In genomic region chr9:76235945-76236503, GRCm38 (mm10) we compare ENCODE assay signal across 8 mouse cellular contexts. TPM values are rescaled to one million over a fixed set of nuclear protein-coding genes. Genes with fewer than 3 reads are reported as not detected.
DNase-seq lines count a peak whose midpoint lies in the region.

No protein-coding gene starts in this region.

- H3K9me3 ChIP-seq in heart, embryonic 10.5 days, result no peaks in the 10 kb centered on the region
- H3K9me3 ChIP-seq in midbrain, embryonic 10.5 days (replicated peaks), result no peaks in the 10 kb centered on the region

- H3K4me1 ChIP-seq in heart, embryonic 10.5 days, result peaks cover 10% of the 10 kb centered on the region
- H3K4me1 ChIP-seq in midbrain, embryonic 10.5 days, result peaks cover 19% of the 10 kb centered on the region

- H3K36me3 ChIP-seq in heart, embryonic 10.5 days, result no peaks in the 10 kb centered on the region
- H3K36me3 ChIP-seq in midbrain, embryonic 10.5 days, result no peaks in the 10 kb centered on the region

- H3K27ac ChIP-seq in heart, embryonic 10.5 days, result peak overlapping the region; percentile 84
- peak overlapping the region; percentile 82 for H3K27ac ChIP-seq in midbrain, embryonic 10.5 days (replicated peaks)

- H3K27me3 ChIP-seq in heart, embryonic 10.5 days (ENCODE audit: insufficient read depth, poor library complexity, severe bottlenecking), result no peaks in the 10 kb centered on the region
- H3K27me3 ChIP-seq in midbrain, embryonic 10.5 days (ENCODE audit: low read depth, poor library complexity, severe bottlenecking), result no peaks in the 10 kb centered on the region

- DNase-seq in adrenal gland, adult 2 months, result peak; percentile 14
- DNase-seq in adrenal gland, adult 8-10 months, result no peak
- DNase-seq in thymus, postnatal 0 days (ENCODE audit: low spot score), result peak; percentile 28
- DNase-seq in thymus, adult 18-20 months, result no peak
- DNase-seq in heart, embryonic 10.5 days (ENCODE audit: low spot score), result peak; percentile 87
- DNase-seq in kidney, postnatal 10 days, result peak; percentile 49
- peak; percentile 64 for DNase-seq in midbrain, embryonic 10.5 days (ENCODE audit: low spot score)
- DNase-seq in yolk sac, embryonic 10.5 days (ENCODE audit: low spot score), result peak; percentile 71

- WGBS in heart, embryonic 10.5 days, result under 1% methylated on average over 14 of the region's 14 CpGs
- whole genome bisulfite sequencing in midbrain, embryonic 10.5 days, result 2% methylated on average over 14 of the region's 14 CpGs

- H3K4me3 ChIP-seq in heart, embryonic 10.5 days, result peak overlapping the region; percentile 63
- H3K4me3 ChIP-seq in midbrain, embryonic 10.5 days, result peak overlapping the region; percentile 53

RNA-seq across cellular contexts. Expression of gene Gfral, which starts 22.6 kb away (rescaled TPM):
- not detected for total RNA-seq in adrenal gland, adult 2 months (2021)
- polyA plus RNA-seq in adrenal gland, adult 2 months (2012; rRNA removed), result not detected in 2 replicates
- not detected for total RNA-seq in adrenal gland, adult 8-10 months (2022)
- not detected in 2 replicates for polyA plus RNA-seq in thymus, postnatal 0 days (2015; fragmentation: Nextera tagmentation; extraction: Ambion mirVana)
- not detected in 2 replicates for polyA plus RNA-seq in heart, embryonic 10.5 days (2016; fragmentation: Nextera tagmentation; extraction: Ambion mirVana)
- not detected in 2 replicates for polyA plus RNA-seq in midbrain, embryonic 10.5 days (2016; fragmentation: Nextera tagmentation; extraction: Ambion mirVana)

Comparison
In these comparisons a context has a peak if more than half of its experiments do, and no peak if none do; other contexts are left out.
1. DNase-seq: peak in adrenal gland, adult 2 months (single experiment), thymus, postnatal 0 days (single experiment), heart, embryonic 10.5 days (single experiment), kidney, postnatal 10 days (single experiment), midbrain, embryonic 10.5 days (single experiment) and yolk sac, embryonic 10.5 days (single experiment); none in adrenal gland, adult 8-10 months (single experiment) and thymus, adult 18-20 months (0 of 2).